Mouse (Mus musculus): ENCODE measurements around the gene Fstl4.
"Not testable (repeated sequence)": the region's sequence is repeated elsewhere in the genome, so short reads cannot be mapped to it uniquely, and the experiment has no call there.

The Fstl4 gene

DNA sequence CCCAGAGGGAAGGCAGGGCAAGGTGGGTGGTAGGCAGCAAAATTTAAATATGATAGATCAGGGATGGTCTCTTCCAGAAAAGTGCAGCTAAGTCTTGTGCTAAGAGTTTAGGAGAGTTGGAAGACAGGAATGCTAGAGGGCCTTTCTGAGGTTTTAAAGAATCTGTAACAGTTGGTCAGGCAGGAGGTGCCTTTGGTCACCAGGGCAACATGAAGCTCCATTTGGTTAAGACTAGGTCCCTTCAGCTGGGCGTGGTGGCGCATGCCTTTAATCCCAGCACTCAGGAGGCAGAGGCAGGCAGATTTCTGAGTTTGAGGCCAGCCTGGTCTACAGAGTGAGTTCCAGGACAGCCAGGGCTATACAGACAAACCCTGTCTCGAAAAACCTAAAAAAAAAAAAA, 323.5 kb downstream of the Fstl4 start:
- not testable (repeated sequence) for DNase-seq (ENCODE audit: low spot score)

DNA sequence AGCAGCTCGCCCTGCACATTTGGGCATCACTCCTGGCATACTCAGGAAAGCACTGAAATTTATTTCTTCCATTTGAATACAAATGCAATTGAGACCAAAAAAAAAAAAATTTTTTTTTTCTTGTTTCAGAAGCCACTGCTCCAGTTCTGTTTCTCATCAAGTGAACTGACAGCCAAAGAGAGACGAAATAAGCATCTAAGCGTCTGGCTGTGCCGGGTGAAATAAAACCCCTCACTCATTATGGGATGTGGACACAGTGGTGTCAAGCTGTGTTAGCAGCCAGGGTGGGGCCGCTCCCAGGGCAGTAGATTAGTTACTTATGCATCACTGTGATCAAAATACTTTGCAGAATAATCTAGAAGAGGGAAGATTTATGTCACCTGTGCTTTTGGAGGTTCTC, 327.2 kb downstream of the Fstl4 start:
- DNase-seq (ENCODE audit: low spot score), result no peak

DNA sequence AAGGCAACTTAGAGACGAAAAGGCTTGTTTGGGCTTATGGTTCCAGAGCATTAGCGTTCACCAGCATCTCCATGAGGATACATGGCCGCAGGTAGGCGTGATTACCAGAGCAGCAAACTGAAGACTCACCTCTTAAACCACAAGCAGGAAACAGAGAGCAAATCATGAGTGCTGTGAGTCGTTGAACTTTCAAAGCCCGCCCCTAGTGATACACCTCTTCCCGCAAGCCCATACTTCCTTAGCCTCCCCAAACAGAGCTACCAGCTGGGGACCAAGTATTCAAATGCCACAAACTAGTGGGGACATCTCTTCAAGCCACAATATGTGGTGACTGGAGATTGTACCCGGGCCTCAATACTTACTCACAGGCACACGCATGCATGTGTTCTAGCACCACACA, 332.4 kb downstream of the Fstl4 start:
- no peak for DNase-seq (ENCODE audit: low spot score)

DNA sequence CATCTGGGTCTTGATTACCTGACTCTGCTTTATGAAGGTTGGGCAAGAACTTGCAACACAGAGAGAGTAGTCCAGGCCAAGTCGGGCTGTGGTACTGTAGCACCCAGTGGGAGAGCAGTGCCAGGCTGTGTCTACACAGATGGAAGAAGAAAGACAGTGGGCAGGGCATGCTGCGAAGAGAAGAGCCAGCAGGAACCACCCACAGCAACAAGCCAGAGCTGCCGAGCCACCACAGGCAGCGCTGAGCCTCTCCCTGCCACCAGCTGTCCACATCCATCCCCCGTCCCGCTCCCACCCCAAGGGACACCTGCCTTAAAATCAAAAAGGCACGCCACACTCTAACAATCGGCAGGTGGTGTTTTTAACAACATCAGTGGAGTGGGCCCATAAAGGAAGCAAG, 332.9 kb downstream of the Fstl4 start:
- DNase-seq (ENCODE audit: low spot score), result no peak

DNA sequence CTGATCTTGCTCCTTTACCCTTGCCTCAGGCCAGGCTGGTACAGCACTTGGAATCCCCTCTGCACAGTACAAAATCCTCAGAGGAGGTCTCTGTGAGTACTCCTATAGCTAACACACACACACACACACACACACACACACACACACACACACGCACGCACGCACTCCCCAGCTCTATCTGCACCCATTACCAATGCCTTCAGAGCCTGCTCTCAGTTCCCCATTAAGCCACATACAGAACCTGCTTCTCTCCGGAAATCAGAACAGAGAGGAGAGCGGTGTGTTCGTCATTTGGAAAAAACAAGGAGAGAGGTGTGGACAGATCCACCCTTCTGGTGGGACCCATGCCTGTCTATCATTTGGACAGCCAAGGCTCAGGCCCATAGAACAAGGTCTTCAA, 333.4 kb downstream of the Fstl4 start:
- DNase-seq (ENCODE audit: low spot score), result no peak

DNA sequence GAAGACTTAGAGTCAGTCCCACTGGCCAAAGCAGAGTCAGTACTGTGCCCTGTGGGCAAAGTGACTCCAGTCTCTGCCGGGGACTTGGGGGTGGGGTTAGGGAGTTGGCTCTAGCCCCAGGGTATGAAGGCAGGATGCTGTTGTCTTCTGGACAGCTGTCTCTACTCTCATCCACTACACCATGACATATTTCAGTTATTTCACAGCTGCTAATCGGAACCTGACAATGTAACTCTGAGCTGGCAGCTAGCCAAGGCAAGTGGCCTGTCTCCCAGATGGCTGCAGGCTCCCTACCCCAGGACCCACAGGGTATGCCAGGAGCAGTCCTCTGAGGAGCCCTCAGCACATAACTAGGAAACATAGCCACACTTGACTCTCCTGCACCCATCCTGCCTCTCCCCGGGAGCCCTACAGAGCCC, 334.4 kb downstream of the Fstl4 start:
- no peak for DNase-seq (ENCODE audit: low spot score)

DNA sequence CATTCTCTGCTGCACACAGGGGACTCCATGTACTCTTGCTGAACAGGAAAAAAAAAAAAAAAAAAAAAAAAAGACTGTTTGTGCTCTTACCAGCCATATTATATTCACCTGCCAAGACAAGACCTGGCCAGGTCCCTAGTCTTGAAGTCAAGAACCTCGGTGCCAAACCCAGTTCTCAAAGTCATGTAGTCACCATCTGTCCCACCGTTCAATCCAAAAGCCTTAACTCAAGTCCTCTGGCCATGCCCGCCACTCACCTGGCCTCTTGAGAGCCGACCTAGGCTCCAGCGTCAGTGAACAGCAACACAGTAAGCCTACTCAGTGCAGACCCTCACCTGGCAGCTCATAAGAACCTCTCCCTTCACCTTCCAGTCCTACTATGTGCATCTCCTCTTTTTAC, 334.9 kb downstream of the Fstl4 start:
- no peak for DNase-seq (ENCODE audit: low spot score)

DNA sequence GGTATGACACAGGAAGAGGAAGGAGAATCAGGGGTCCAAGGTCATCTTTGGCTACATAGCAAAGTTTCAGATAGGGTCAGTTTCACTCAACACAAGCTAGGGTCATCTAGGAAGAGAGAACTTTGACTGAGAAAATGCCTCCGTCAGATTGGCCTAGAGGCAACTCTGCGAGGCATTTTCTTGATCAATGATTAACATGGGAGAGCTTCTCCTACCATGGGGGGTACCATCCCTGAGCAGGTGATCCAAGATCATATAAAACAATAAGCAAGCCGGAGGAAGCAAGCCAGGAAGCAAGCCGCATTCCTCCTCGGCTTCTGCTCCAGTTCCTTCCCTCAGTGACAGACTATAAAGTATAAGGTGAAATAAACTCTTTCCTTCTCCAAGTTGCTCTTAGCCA, 337.3 kb downstream of the Fstl4 start:
- no peak for DNase-seq (ENCODE audit: low spot score)

DNA sequence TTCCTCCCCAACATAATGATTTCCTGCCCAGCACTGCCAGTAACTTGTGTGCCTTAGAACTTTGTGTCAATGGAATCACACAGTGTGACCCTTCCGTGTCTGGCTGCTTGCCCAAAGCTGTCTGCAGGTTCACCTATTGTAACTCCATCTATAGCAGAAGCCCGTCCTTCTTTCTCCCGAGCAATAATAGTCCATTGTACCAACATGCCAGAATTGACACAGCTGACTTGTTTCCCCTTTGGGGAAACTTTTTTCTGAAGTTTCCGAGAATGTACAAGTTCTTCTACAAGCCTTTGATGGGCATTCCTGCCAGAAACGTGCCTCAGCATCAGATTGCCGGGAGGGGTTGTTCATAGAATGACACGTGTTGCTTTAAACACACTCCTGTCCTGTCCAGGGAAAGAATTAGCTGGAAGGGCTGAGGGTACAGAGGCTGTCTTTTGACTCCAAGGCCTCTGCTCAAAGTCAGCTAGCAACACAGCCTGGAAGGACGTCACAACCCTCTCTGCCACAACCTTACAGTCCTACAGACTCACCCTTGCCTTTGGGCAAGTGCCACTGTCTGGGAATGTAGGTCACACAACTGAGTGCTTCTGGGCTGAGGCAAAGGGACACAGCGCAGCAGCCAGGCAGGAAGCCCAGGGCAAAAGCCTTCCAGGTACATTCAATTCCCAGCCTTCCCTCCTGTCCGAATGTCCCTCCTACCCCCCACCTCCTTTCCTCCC, 339.3 kb downstream of the Fstl4 start:
- no peak for DNase-seq (ENCODE audit: low spot score)

DNA sequence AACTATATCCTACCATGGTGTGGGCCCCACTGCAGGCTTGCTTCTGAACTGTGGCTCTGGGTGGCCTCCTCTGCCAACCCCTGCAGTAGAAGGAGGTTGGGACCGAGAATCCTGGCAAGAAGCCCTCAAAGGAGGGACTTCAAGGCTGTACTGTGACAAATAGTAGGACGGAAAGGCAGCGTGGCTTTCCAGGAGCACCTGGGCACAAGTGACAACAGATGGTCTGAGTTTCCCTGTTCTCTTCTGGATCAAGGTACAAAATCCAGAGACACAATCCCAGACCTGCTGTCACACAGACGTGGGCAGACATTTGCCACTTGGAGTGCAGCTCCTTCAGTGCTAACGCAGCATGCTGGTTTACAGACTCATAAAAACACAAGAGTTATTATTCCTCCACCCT, 343.3 kb downstream of the Fstl4 start:
- DNase-seq (ENCODE audit: low spot score), result no peak

DNA sequence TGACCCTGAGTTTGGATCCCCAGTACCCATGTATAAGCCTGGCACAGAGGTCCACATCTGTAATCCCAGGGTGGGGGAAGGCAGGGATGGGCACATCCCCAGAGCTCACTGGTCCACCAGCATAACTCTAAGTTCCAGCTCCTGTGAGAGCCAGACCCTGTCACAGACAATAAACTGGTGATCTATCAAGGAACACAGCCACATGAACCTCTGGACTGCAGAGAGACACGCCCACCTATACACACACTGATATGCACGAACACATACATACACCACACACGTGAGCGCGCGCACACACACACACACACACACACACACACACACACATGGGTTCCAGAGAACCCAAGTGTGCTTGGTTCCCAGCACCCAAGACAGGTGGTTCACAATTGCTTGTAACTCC, 344.4 kb downstream of the Fstl4 start:
- no peak for DNase-seq (ENCODE audit: low spot score)

DNA sequence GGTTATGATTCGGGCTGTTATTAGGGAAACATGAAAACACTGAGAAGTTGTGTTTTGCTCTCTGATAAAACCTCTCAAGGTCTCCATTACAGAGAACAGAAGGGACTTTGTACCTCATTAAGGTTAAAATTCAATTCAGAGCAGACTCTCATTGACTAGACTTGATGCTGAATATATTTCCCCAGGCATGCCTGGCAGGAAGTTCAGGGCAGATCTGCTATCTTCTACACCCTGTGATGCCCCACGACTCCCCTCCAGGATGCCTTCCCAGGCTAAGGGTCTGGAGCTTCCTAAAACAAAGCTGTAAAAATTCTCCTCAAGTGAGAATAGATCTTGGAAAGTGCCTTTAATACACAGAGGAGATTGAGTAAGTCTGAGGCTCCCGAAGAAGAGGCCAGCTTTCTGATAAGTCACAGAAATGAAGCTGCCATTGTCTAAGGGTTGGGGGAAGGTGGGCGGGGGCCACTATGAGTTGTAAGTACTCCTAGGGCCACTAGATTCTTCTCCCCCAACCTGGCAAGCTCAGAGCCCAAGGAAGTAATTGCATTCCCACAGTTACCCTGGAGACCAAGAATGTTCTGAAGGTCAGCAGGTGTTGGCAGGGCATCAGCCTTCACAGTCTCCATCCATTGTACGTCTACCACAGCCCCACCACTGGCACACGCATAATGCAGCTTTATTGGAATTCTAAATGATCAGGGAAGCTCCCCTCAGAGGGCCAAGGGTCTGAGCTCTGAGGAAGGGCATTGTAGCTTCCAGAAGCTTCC, 345.4 kb downstream of the Fstl4 start:
- DNase-seq (ENCODE audit: low spot score), result no peak

DNA sequence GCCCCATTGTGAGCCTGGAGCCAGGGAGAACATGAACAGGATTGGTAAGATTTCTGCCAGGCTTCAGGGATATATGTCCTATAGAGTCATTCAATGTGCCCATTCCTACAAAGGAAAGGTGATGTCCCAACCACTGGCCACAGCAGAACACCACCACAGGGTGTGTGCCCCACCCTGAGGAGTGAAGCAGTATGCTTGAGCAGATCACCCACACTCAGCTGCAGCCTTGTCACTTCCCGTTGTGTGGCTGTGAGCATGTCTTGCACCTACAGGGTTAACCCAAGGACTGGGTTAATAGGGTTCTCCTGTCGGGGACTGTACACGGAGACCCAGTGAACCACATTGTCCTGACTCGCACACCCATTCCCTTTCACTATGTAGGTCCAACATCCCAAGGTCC, 351.3 kb downstream of the Fstl4 start:
- no peak for DNase-seq (ENCODE audit: low spot score)

DNA sequence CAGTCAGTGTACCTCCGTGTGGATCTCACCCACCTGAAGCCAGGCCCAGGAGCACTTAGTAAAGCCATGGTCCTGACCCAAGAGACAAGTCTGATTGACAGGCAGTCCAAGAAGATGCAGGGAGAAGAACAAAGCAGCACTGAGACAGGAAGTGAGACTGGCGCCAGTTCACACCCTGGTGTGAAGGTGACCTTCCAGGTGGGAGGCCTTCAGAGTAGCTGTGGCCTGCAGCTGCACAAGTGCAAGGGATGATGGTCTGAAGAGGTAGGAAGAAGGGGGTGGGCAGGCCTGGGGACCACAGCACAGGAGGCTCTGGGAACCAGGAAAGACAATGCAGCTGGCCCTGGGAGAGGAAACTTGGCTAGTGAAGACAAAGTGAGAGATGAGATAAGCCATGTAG, 351.9 kb downstream of the Fstl4 start:
- no peak for DNase-seq (ENCODE audit: low spot score)

DNA sequence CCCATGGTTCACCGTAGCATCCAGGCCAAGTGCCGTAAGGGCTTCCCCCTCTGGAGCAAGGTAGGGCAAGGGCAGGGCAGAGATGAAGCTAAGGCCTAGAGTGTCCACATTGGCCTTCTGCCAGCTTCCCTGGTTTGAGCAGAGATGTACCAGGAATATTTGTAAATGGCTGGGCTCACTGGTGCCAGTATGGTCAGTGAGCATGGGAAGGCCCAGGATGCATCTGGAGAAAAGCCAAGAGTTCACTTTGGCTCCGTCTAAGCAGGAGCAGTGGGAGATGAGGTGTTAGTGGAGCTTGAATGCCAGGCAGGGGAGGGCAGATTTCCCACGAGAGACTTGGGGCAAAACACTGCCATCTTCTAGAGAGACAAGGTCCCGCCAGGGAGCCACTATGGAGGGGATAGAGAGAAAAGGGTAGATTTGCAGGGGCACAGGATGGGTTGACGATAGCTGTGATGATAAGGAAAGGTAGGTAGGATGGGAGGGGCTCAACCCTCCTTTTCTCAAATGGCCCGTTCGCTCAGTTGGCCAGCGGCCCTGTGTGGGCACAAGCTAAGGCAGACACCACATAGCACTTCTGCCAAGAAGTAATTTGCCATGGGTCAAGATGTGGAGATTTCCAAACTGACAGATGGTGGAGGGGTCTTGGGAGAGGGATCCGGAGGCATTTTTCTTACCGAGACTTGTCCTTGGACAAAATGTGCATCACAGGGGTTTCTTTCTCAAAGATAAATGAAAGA, 354.0 kb downstream of the Fstl4 start:
- no peak for DNase-seq (ENCODE audit: low spot score)

DNA sequence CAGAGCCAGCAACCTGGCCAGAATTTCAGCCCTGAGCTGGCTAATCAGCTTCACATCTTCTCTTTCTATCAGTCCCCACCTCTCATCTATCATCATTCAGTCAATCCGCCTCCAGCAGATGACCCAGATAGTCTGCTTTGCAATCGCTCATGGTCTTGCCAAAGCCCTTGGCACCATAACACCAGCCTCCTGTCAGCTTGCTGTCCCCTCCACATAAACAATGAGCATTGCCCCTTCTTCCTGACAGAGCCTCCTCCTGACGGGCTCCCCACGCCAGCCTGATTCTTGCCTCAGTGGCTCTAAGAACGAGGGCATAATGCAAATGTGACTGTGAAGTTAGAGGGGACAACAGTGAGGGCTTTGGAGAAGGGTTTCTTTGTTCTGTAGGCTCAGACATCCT, 355.5 kb downstream of the Fstl4 start:
- DNase-seq (ENCODE audit: low spot score), result no peak

DNA sequence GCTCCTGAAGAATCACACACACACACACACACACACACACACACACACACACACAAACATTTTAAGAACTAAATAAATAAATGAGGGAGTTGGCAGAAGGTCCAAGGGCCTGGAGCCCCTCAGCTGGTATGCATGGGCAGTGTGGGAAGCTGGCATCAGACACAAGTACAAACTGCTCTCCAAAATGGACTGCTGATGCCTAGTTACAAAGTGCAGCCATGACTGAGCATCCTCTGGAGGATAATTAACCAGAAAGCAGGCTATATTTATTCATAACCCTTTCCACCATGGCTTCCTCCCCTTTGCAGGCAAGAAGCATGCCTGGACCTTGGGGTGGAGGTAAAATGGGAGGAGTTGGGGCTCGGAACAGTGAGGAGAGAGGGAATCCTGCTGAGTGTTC, 356.8 kb downstream of the Fstl4 start:
- no peak for DNase-seq (ENCODE audit: low spot score)

DNA sequence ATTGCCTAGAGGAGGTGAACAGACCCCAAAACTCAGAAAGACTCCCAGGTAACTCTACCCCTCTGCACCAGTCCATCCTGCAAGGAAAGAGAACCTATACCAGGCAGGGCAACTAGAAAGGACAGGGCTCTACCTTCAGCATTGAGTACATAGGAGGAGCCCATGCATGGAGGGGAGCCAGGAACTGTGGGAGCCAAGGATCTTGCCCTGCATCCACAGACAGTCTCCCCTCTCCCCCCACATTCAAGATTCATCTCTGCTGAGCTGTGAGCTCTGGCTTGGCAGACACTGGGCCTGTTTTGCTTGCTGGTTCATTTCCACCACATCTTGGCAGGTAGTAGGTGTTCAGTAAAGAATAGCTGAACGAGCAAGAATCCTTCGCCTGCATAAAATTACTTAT, 360.4 kb downstream of the Fstl4 start:
- no peak for DNase-seq (ENCODE audit: low spot score)

DNA sequence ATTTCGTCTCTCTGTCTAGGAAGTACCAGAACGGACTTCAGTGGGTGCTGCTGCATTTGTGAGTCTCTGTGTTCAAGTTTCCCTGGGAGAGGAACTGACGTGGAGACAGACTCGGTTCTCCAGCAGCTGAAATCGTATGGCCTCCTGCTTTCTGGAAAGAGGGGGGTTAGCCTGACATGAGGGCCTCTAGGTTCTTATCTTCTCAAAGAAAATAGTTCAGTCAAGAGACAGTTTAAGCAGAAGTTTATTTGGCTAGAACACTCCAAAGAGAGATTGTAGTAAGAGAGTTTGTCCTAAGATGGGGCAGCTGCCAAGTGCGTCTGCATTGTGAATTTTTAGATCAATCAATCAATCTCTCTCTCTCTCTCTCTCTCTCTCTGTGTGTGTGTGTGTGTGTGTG, 362.2 kb downstream of the Fstl4 start:
- no peak for DNase-seq (ENCODE audit: low spot score)

DNA sequence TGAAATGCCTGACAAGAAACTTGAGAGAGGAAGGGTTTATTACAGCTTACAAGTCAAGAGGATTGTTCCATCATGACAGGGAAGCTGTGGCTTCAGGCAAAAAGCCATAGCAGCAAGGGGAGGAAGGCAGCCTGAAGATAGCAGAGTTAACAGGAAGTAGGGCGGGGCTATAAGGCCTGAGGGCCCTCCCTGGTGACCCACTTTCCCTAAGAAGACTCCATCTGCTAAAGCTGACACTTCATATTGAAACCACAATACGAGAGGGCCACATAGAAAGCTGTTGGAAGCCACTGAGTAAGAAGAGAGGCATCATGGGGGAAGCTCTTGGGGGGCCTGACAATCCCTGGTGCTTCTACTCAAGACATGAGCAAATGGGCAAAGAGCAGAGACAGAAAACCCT, 364.2 kb downstream of the Fstl4 start:
- no peak for DNase-seq (ENCODE audit: low spot score)

DNA sequence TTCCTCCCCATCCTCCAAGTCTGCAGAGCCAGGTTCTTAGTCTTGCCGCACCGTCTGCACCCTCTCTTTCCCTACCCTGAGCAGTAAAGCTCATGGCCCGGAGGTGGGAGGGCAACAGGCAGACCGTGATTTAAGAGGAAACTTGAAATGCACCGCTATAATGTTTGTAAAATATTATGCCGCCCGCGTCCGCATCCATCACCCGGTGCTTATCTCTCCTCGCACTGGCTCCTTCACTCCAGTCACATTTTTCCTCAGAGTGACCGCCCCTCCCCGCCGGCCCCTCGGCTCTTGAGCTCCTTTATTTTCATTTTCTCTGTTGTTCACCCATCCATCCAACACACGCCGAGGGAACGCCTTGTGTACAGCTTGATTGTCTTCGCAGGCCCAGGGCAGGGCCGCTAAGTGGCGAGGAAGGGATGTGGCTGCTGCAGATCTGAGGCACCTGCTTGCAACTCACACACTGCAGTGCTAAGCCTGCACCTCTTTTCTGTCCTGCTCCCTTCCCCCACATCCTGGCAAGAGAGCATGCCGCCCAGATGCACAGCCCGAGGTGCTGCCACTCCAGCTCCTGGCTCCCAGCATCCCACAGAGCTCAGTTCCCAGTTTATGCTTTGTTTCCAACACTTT, 368.1 kb downstream of the Fstl4 start:
- no peak for DNase-seq (ENCODE audit: low spot score)

DNA sequence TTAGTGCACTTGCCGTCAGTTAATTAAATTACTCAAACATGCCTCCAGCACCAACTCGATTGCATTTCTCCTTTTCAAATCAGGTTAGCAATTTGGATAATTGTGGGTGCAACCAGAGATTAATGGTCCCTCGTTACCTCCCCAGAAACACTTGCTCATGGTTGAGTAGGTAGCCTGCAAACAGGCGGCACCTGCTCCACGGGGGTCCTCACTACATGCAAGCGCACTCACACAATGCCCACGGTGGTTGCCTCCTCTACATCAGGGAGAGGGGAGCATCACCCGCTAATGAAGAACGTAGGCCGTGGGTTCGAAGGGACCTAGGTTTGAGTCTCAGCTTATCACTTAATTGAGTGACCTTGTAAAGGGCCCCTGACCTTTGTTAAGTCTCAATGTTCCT, 371.9 kb downstream of the Fstl4 start:
- DNase-seq (ENCODE audit: low spot score), result no peak

DNA sequence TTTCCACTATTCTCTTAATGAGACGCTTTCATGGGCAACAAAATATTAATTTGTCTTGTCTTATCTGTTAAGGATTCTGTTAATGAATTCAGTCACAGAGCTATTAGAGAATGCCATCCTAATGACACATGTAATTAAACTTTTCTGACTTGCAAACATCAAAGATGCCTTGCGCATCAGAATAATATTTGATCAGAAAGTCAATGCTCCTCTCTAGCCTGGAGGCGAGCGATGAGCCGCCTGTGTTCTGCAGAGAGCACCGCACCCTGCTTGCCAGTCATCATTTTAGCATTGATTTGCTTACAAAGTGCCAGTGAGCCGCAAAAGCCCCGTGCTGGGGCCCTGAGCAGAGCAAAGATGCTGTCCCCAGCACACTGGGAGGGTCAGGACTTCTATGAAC, 372.9 kb downstream of the Fstl4 start:
- no peak for DNase-seq (ENCODE audit: low spot score)

All from urinary bladder, postnatal 10 days (tissue).